Mouse (Mus musculus) midbrain, embryonic 10.5 days (tissue): Measurements from ENCODE around the gene Rapgef2. TPM values are rescaled to one million over a fixed set of nuclear protein-coding genes. Genes with fewer than 3 reads are reported as not detected.

Experiments used
- DNase-seq: peaks from one replicate; pipeline ENCODE4 v3.0.0-alpha.2; 2017; ENCODE audit warnings: low spot score
- H3K27ac ChIP-seq: fragments of 300-500 bp; sonication (generic); replicated peaks from 2 replicates; pipeline ENCODE4 v1.5.1; 2016; ENCODE audit warnings: mild to moderate bottlenecking
- H3K27me3 ChIP-seq: fragments of 300-500 bp; sonication (generic); 2 replicates; pipeline ENCODE4 v1.6.1; 2016; ENCODE audit warnings: low read depth, mild to moderate bottlenecking; ENCODE audit not compliant: poor library complexity, severe bottlenecking
- H3K36me3 ChIP-seq: fragments of 300-500 bp; sonication (generic); 2 replicates; pipeline ENCODE4 v1.6.1; 2016; ENCODE audit warnings: mild to moderate bottlenecking, moderate library complexity
- H3K4me1 ChIP-seq: fragments of 300-500 bp; sonication (generic); 2 replicates; pipeline ENCODE4 v1.6.1; 2016
- H3K4me3 ChIP-seq: fragments of 300-500 bp; sonication (generic); 2 replicates; pipeline ENCODE4 v1.5.1; 2016; ENCODE audit warnings: mild to moderate bottlenecking, moderate library complexity
- H3K9me3 ChIP-seq: fragments of 300-500 bp; sonication (generic); replicated peaks from 2 replicates; pipeline ENCODE4 v1.6.1; 2016; ENCODE audit warnings: mild to moderate bottlenecking
- WGBS: fragments of 180-500 bp; shearing (Covaris S2); methylation state at CpG from one replicate; pipeline ENCODE4 v1.1.7; 2016; 5-methylcytosine and 5-hydroxymethylcytosine counted together
- polyA plus RNA-seq: library from polyadenylated mRNA; unstranded; fragments of >200 nt; fragmentation: Nextera tagmentation; extraction: Ambion mirVana; gene quantifications from 2 replicates; pipeline ENCODE4 v1.2.1, GENCODE M21; 2016

Rapgef2 gene
- polyA plus RNA-seq, 1 experiment from 2014 or later, result 3.9 TPM

DNA sequence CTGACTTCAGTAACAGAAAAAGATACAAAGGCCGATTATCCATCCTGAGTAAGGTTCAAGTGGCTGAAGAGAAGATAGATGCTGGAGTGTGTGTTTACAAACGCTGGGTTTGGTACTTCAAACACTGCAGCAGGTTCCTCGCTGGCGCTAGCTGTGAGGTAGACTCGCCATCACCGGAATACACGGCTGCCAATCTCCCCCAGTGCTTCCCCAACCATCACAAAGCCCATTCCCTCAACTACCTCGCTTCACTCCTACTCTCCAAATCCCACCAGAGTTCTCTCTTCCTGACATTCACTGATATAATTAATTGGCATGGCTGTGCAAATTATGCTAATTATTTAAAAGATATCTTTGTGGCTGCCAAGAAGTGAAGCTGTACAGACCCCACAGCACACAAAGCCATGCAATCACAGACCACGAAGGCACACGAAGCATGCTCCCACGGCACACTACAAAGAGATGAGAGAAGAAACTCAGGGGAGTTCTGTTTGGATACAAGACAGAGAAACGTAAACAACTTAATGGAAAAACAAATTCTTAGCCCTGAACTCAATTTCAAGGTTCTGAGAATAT, 15.2 kb downstream of the Rapgef2 start:
- whole genome bisulfite sequencing, result 81% methylated on average over 12 of the region's 12 CpGs
- H3K27ac ChIP-seq, result no peak overlapping the region
- peaks cover 23% of the 10 kb centered on the region for H3K4me1 ChIP-seq
- no peaks in the 10 kb centered on the region for H3K27me3 ChIP-seq
- no peaks in the 10 kb centered on the region for H3K9me3 ChIP-seq
- H3K4me3 ChIP-seq, result no peak overlapping the region
- no peaks in the 10 kb centered on the region for H3K36me3 ChIP-seq
- no peak for DNase-seq

DNA sequence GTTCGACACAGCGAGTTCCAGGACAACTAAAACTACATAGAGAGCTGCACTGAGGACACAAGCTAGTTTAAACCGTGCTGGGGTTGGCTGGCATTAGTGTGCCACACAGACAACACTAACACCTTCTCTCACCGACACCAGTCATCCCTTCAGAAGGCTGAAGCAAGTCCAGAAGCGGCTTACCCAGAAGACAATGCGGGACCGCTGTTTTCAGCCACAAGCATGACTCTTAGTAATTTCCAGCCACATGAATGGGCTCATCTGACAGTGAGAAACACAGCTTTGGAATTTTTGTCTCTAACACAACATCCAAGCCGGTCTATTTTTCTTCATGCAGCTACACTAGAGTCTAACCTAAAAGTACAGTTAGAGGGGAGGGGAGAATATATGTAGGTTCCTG, 16.4 kb downstream of the Rapgef2 start:
- H3K9me3 ChIP-seq, result no peaks in the 10 kb centered on the region
- WGBS, result 91% methylated on average over 8 of the region's 8 CpGs
- peaks cover 11% of the 10 kb centered on the region for H3K4me1 ChIP-seq
- DNase-seq, result no peak
- no peak overlapping the region for H3K27ac ChIP-seq
- no peak overlapping the region for H3K4me3 ChIP-seq
- no peaks in the 10 kb centered on the region for H3K36me3 ChIP-seq
- H3K27me3 ChIP-seq, result no peaks in the 10 kb centered on the region

DNA sequence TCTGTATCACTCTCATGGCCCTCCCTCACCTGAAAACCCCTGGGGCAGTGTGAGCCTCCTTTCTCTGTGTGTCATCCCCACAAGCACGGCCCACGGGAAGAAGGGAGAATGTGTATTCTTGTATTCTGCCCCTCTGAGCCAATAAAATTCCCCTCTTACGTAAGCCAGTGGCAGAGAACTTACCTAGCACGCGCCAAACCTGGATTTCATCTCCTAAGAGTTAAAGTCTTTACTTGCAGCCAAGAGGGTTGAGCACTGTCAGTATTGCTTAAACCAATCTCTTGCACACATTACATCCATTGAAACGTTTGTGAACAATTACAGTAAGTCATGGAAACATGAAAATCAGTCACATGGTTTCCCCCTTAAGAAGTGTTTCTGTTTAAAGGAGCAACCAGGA, 19.3 kb downstream of the Rapgef2 start:
- 90% methylated on average over 6 of the region's 6 CpGs for WGBS
- Histone ChIP-seq H3K27me3 (no peaks in the 10 kb centered on the region), H3K36me3 (no peaks in the 10 kb centered on the region)

DNA sequence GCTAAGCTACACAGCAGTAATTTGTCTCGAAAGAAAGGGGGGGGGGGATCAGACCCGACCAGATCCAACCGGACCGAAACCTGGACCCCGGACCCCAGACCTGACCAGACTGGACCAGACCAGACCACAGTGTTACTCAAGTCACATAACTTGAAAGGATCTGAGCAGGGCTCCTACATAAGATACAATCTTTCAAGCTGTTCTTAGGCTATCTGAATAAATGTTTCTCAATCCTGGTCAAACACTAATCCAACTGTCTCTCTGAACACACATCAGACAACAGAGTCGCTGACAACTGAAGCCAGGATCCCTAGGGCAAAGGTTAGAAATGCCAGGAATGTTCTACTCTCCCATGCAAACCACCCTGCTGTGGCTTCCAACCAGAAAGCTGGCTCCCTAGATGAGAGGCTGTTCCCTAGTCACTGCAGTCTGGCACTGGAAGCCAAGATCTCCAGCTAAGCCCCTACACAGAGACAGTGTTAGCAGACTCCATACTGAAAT, 24.5 kb downstream of the Rapgef2 start:
- no peak overlapping the region for H3K4me3 ChIP-seq
- 68% methylated on average over 6 of the region's 6 CpGs for WGBS
- H3K27ac ChIP-seq, result no peak overlapping the region
- no peaks in the 10 kb centered on the region for H3K9me3 ChIP-seq
- H3K36me3 ChIP-seq, result no peaks in the 10 kb centered on the region
- DNase-seq, result no peak
- no peaks in the 10 kb centered on the region for H3K27me3 ChIP-seq
- peaks cover 7% of the 10 kb centered on the region; the same call in 1 of the 2 replicates for H3K4me1 ChIP-seq

More for the DNA sequence above, 19.3 kb downstream of the Rapgef2 start:
- H3K27ac ChIP-seq, result no peak overlapping the region
- H3K4me1 ChIP-seq, result peaks cover 7% of the 10 kb centered on the region
- no peaks in the 10 kb centered on the region for H3K9me3 ChIP-seq
- no peak for DNase-seq
- no peak overlapping the region for H3K4me3 ChIP-seq

DNA sequence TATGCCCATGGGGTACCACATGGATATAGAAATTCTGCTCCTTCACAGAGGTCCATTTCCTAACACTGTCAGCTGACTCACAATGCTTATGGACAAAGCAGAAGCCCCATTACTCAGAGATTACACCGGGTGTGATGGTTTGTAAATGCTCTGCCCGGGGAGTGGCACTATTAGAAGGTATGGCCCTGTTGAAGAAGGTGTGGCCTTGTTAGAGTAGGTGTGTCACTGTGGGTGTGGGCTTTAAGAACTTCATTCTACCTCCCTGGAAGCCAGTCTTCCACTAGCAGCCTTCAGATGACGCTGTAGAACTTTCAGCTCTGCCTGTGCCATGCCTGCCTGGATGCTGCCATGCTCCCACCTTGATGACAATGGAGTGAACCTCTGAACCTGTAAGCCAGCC, 32.3 kb downstream of the Rapgef2 start:
- 87% methylated on average over 3 of the region's 3 CpGs for WGBS
- Histone ChIP-seq H3K4me1 (peaks cover 9% of the 10 kb centered on the region), H3K4me3 (no peak overlapping the region), H3K27me3 (no peaks in the 10 kb centered on the region), H3K36me3 (no peaks in the 10 kb centered on the region), H3K9me3 (peaks cover 4% of the 10 kb centered on the region; the same call in 1 of the 2 replicates), H3K27ac (no peak overlapping the region)
- DNase-seq, result no peak

DNA sequence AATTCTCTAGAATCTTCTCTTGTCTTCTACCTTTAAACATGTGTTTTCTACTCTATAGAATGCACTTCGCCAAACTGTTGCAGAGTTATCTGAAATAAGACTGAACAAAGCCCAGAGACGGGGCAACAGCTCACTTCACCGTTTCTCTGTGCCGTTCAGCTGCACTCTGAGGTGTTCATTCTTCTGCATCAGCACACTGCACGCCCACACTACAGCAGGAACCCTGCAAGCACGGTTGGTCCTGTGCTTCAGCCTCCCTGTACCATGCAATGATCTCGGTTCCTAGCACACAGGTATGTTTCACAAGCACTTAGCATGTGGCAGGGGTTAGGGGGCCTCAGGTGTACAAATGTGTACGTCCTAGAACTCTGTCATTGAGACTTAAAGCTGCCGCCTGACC, 32.9 kb downstream of the Rapgef2 start:
- Histone ChIP-seq H3K4me1 (peaks cover 9% of the 10 kb centered on the region), H3K9me3 (peaks cover 4% of the 10 kb centered on the region; the same call in 1 of the 2 replicates)
- WGBS, result 76% methylated on average over 9 of the region's 9 CpGs

DNA sequence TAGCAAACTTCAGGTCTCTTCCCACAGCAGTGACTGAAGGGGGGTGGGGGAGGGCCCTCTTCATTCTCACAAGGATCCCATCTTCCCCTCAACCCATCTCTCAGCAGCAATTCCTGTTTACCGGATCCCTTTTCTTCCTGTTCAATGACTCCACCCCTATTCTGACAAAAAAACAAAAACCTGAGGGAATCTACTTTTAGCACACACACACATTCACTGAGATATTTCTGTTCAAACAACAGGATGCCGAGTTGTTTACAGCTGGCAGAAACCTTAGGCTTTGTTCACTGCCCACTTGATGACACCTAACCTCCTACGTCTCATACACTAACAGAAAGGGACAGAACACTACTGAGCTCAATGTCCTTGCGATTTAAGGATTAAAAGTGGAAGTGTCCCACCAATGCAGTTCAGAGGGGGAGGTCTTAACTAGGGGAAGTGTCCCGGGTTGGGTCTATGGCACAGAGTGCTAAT, 33.4 kb downstream of the Rapgef2 start:
- Histone ChIP-seq H3K36me3 (no peaks in the 10 kb centered on the region), H3K9me3 (peaks cover 4% of the 10 kb centered on the region; the same call in 1 of the 2 replicates), H3K27ac (no peak overlapping the region), H3K4me1 (peaks cover 9% of the 10 kb centered on the region), H3K27me3 (no peaks in the 10 kb centered on the region), H3K4me3 (no peak overlapping the region)
- 58% methylated on average over 5 of the region's 5 CpGs for WGBS
- no peak for DNase-seq

More for the DNA sequence above, 32.9 kb downstream of the Rapgef2 start:
- Histone ChIP-seq H3K27ac (no peak overlapping the region), H3K36me3 (no peaks in the 10 kb centered on the region), H3K4me3 (no peak overlapping the region), H3K27me3 (no peaks in the 10 kb centered on the region)
- DNase-seq, result no peak

DNA sequence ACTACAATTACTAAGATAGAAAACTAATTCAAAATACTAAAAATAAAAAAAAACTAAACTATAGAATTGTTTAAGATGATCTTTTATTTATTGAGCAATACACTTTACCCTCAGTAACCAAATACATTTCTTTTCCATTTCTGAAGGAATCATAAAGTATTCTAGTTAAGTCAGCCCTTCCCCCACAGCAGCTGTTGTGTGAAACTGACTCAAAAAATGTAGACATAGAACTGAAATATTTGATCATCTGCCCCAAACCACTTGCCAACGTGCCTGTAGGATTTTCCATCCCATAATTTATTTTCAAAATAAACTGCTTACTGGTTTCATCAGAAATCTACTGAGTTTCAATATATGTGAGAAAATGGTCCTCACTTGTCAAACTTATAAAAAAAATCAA, 36.4 kb downstream of the Rapgef2 start:
- Histone ChIP-seq H3K4me3 (no peak overlapping the region), H3K27me3 (no peaks in the 10 kb centered on the region), H3K4me1 (peaks cover 17% of the 10 kb centered on the region), H3K9me3 (peaks cover 4% of the 10 kb centered on the region; the same call in 1 of the 2 replicates), H3K36me3 (no peaks in the 10 kb centered on the region), H3K27ac (no peak overlapping the region)
- DNase-seq, result no peak
- WGBS, result 77% methylated on average over 1 of the region's 1 CpGs

DNA sequence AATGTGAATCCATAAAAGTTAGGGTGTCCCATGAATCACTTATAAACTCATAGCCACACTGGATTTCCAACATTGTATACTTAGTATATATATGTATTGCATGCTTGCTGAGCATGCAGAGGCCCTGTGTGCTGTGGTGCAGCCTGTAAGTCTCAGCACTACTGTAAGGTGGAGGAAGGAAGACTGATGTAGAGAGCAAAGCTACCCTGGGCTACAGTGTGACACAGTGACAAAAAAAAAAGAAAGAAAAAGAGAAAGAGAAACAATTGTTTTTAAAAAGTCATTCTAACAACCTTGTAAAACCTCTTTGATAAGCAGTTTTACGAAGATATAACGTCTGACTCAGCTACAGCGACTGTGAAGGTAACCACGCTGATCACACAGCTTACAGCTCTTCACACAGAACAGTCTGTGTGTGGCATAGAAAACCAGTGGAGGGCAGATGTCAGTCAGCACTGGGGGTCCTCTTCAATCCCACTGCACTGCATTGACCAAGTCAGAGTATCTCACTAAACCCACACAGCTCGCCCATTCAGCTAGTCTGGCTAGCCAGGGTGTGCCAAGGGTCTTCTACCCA, 37.6 kb downstream of the Rapgef2 start:
- Histone ChIP-seq H3K36me3 (no peaks in the 10 kb centered on the region), H3K27ac (no peak overlapping the region), H3K9me3 (peaks cover 4% of the 10 kb centered on the region; the same call in 1 of the 2 replicates), H3K4me3 (no peak overlapping the region), H3K4me1 (peaks cover 17% of the 10 kb centered on the region), H3K27me3 (no peaks in the 10 kb centered on the region)
- no peak for DNase-seq
- WGBS, result 86% methylated on average over 5 of the region's 5 CpGs

DNA sequence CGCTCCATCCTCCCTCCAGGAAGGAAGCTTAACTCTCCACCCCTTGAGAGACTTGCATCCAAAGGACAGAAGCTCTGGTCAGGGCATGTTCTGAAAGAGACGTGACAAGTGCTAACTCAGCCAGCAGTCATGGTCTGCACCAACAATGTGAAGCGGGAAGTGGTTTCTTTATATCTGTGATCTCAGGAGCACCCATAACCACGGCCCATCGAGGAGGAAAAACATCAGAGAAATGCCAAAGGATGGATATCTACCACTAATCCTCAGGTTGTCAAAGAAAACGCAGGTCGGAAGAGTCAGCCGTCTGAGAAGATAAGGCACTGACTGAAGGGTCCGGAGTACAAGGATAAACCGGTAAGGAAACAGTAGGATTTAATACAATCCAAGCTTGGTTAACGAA, 38.1 kb downstream of the Rapgef2 start:
- peaks cover 4% of the 10 kb centered on the region; the same call in 1 of the 2 replicates for H3K9me3 ChIP-seq
- H3K27ac ChIP-seq, result no peak overlapping the region
- WGBS, result 90% methylated on average over 11 of the region's 11 CpGs
- no peaks in the 10 kb centered on the region for H3K27me3 ChIP-seq
- H3K36me3 ChIP-seq, result no peaks in the 10 kb centered on the region
- H3K4me3 ChIP-seq, result no peak overlapping the region
- H3K4me1 ChIP-seq, result peaks cover 16% of the 10 kb centered on the region
- no peak for DNase-seq

DNA sequence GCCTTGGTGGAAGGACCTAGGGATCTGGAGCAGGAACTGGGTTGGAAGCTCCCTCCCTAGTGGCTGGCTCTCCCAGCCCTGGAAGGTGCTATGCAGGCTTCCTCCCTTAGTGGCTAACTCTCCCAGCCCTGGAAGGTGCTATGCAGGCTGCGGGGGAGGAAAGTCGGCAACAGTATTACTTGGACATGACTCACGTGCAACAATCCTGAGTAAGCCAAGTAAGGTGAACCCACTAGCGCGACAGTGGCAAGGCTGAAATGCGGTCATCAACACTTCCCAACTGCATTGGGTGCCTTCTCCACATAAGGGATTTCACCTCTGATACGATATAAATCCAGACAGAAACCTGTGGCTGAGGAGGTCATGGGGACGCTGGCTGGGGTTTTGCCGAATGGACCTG, 42.0 kb downstream of the Rapgef2 start:
- Histone ChIP-seq H3K27me3 (no peaks in the 10 kb centered on the region), H3K27ac (no peak overlapping the region), H3K4me3 (no peak overlapping the region), H3K9me3 (no peaks in the 10 kb centered on the region), H3K4me1 (peaks cover 16% of the 10 kb centered on the region), H3K36me3 (no peaks in the 10 kb centered on the region)
- no peak for DNase-seq
- 86% methylated on average over 9 of the region's 9 CpGs for whole genome bisulfite sequencing

DNA sequence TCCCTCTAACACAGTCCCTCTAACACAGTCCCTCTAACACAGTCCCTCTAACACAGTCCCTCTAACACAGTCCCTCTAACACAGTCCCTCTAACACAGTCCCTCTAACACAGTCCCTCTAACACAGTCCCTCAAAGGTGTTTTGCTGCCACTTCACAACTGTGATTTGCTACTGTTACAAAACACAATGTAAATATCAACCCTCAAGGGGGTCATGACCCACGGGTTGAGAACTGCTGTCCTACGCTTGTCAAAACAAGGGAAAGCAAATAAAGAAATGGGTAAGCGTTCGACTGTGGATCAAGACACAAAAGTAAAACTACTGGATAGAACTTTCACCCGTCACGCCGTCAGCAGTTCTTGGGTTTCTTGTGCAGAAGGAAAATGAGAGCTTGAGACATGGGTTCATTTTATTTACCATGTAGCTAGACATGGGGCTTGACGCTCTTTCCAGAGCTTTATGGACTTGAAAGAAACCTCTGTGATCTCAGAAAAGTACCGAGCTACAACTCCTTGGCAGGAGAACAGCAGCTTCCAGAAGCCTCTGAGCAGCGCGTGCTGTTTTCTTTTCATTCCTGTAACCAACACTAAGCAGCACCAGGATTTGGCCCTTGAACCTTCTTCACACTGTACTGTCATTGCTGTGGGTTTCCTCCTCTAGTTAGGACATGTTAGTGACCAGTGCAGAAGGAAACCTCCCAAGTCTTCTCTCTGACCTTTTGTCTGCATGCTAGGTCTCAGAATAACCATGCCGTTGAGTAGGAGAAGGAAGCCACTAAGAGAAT, 43.2 kb downstream of the Rapgef2 start:
- no peaks in the 10 kb centered on the region for H3K27me3 ChIP-seq
- no peak overlapping the region for H3K27ac ChIP-seq
- H3K4me1 ChIP-seq, result peaks cover 16% of the 10 kb centered on the region
- no peak for DNase-seq
- H3K36me3 ChIP-seq, result no peaks in the 10 kb centered on the region
- 75% methylated on average over 12 of the region's 12 CpGs for WGBS
- no peaks in the 10 kb centered on the region for H3K9me3 ChIP-seq
- no peak overlapping the region for H3K4me3 ChIP-seq

DNA sequence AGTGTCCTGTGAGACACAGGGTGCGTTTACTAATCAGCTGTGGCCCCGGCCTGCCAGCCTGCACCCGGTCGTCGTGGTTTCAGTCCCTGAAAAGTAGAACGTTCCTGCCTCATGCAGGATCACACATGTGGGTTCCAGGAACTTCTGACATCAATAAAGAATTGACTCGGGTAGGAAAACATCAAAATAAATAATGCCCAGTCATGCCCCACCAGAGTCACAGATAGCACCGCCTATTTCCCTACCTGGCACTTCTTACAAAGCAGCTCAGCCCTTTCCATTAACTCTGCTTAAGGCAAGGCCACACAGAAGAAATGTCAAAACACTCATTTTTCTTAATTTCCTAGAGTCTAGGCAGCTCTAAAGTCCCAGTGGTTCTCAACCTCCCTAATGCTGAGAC, 44.0 kb downstream of the Rapgef2 start:
- H3K9me3 ChIP-seq, result no peaks in the 10 kb centered on the region
- H3K4me1 ChIP-seq, result peaks cover 12% of the 10 kb centered on the region
- no peaks in the 10 kb centered on the region for H3K27me3 ChIP-seq
- H3K4me3 ChIP-seq, result no peak overlapping the region
- H3K27ac ChIP-seq, result no peak overlapping the region
- H3K36me3 ChIP-seq, result no peaks in the 10 kb centered on the region
- DNase-seq, result no peak
- WGBS, result 84% methylated on average over 8 of the region's 8 CpGs
